Mouse (Mus musculus): ENCODE results near the gene Fhl1. TPM values are rescaled to one million over a fixed set of nuclear protein-coding genes. Genes with fewer than 3 reads are reported as not detected.

Fhl1 gene
- polyA plus RNA-seq, 1 experiment from 2014 or later: 63.2 TPM

- H3K9ac ChIP-seq (replicated peaks; ENCODE audit: low read depth, low read length): no peak overlapping the region
- WGBS: 62% methylated on average over 7 of the region's 7 CpGs
Measured at GRCm38 (mm10) chrX:56756352-56756751, 24.8 kb downstream of the Fhl1 start.

GRCm38 (mm10) chrX:56760257-56760760 lies 28.7 kb downstream of the Fhl1 start:
- Histone ChIP-seq H3K27me3 (ENCODE audit: control insufficient read depth, insufficient read depth, low read length) (no peaks in the 10 kb centered on the region), H3K4me3 (ENCODE audit: low read depth, low read length) (no peak overlapping the region), H3K36me3 (ENCODE audit: control insufficient read depth, insufficient read depth, low read length) (no peaks in the 10 kb centered on the region), H3K4me2 (replicated peaks; ENCODE audit: low read depth, low read length) (no peak overlapping the region), H3K4me1 (ENCODE audit: control insufficient read depth, insufficient read depth, low read length) (no peaks in the 10 kb centered on the region), H3K9me3 (ENCODE audit: control insufficient read depth, low read depth, low read length) (no peaks in the 10 kb centered on the region), H3K9ac (replicated peaks; ENCODE audit: low read depth, low read length) (no peak overlapping the region), H3K27ac (ENCODE audit: low read length) (no peak overlapping the region)
- no peak for ATAC-seq (ENCODE audit: insufficient number of reproducible peaks, insufficient read depth, low FRiP score, low read depth)
- 91% methylated on average over 3 of the region's 3 CpGs for WGBS

More at GRCm38 (mm10) chrX:56756352-56756751, 24.8 kb downstream of the Fhl1 start:
- Histone ChIP-seq H3K4me1 (ENCODE audit: control insufficient read depth, insufficient read depth, low read length) (no peaks in the 10 kb centered on the region), H3K9me3 (ENCODE audit: control insufficient read depth, low read depth, low read length) (no peaks in the 10 kb centered on the region), H3K4me2 (replicated peaks; ENCODE audit: low read depth, low read length) (no peak overlapping the region), H3K27ac (ENCODE audit: low read length) (no peak overlapping the region), H3K36me3 (ENCODE audit: control insufficient read depth, insufficient read depth, low read length) (no peaks in the 10 kb centered on the region), H3K27me3 (ENCODE audit: control insufficient read depth, insufficient read depth, low read length) (no peaks in the 10 kb centered on the region), H3K4me3 (ENCODE audit: low read depth, low read length) (no peak overlapping the region)
- no peak for ATAC-seq (ENCODE audit: insufficient number of reproducible peaks, insufficient read depth, low FRiP score, low read depth)

- Histone ChIP-seq H3K4me3 (ENCODE audit: low read depth, low read length) (no peak overlapping the region), H3K9me3 (ENCODE audit: control insufficient read depth, low read depth, low read length) (no peaks in the 10 kb centered on the region), H3K27ac (ENCODE audit: low read length) (no peak overlapping the region), H3K4me1 (ENCODE audit: control insufficient read depth, insufficient read depth, low read length) (no peaks in the 10 kb centered on the region), H3K9ac (replicated peaks; ENCODE audit: low read depth, low read length) (no peak overlapping the region), H3K4me2 (replicated peaks; ENCODE audit: low read depth, low read length) (no peak overlapping the region), H3K36me3 (ENCODE audit: control insufficient read depth, insufficient read depth, low read length) (no peaks in the 10 kb centered on the region), H3K27me3 (ENCODE audit: control insufficient read depth, insufficient read depth, low read length) (no peaks in the 10 kb centered on the region)
- no peak for ATAC-seq (ENCODE audit: insufficient number of reproducible peaks, insufficient read depth, low FRiP score, low read depth)
Measured at GRCm38 (mm10) chrX:56769838-56770237, 38.3 kb downstream of the Fhl1 start.

GRCm38 (mm10) chrX:56771751-56772150 lies 40.2 kb downstream of the Fhl1 start:
- no peak for ATAC-seq (ENCODE audit: insufficient number of reproducible peaks, insufficient read depth, low FRiP score, low read depth)
- Histone ChIP-seq H3K4me2 (replicated peaks; ENCODE audit: low read depth, low read length) (no peak overlapping the region), H3K4me3 (ENCODE audit: low read depth, low read length) (no peak overlapping the region), H3K9ac (replicated peaks; ENCODE audit: low read depth, low read length) (no peak overlapping the region), H3K4me1 (ENCODE audit: control insufficient read depth, insufficient read depth, low read length) (no peaks in the 10 kb centered on the region), H3K9me3 (ENCODE audit: control insufficient read depth, low read depth, low read length) (no peaks in the 10 kb centered on the region), H3K27me3 (ENCODE audit: control insufficient read depth, insufficient read depth, low read length) (no peaks in the 10 kb centered on the region), H3K27ac (ENCODE audit: low read length) (no peak overlapping the region), H3K36me3 (ENCODE audit: control insufficient read depth, insufficient read depth, low read length) (no peaks in the 10 kb centered on the region)
- WGBS: 63% methylated on average over 1 of the region's 1 CpGs

- WGBS: 91% methylated on average over 4 of the region's 4 CpGs
- no peak for ATAC-seq (ENCODE audit: insufficient number of reproducible peaks, insufficient read depth, low FRiP score, low read depth)
- Histone ChIP-seq H3K4me3 (ENCODE audit: low read depth, low read length) (no peak overlapping the region), H3K9me3 (ENCODE audit: control insufficient read depth, low read depth, low read length) (no peaks in the 10 kb centered on the region), H3K9ac (replicated peaks; ENCODE audit: low read depth, low read length) (no peak overlapping the region), H3K4me1 (ENCODE audit: control insufficient read depth, insufficient read depth, low read length) (no peaks in the 10 kb centered on the region), H3K36me3 (ENCODE audit: control insufficient read depth, insufficient read depth, low read length) (no peaks in the 10 kb centered on the region), H3K27ac (ENCODE audit: low read length) (no peak overlapping the region), H3K4me2 (replicated peaks; ENCODE audit: low read depth, low read length) (no peak overlapping the region), H3K27me3 (ENCODE audit: control insufficient read depth, insufficient read depth, low read length) (no peaks in the 10 kb centered on the region)
Measured at GRCm38 (mm10) chrX:56773329-56773728, 41.7 kb downstream of the Fhl1 start.

- H3K4me3 ChIP-seq (ENCODE audit: low read depth, low read length): no peak overlapping the region
- H3K9ac ChIP-seq (replicated peaks; ENCODE audit: low read depth, low read length): no peak overlapping the region
- H3K27me3 ChIP-seq (ENCODE audit: control insufficient read depth, insufficient read depth, low read length): no peaks in the 10 kb centered on the region
- H3K36me3 ChIP-seq (ENCODE audit: control insufficient read depth, insufficient read depth, low read length): no peaks in the 10 kb centered on the region
- no peak for ATAC-seq (ENCODE audit: insufficient number of reproducible peaks, insufficient read depth, low FRiP score, low read depth)
- no peak overlapping the region for H3K4me2 ChIP-seq (replicated peaks; ENCODE audit: low read depth, low read length)
- WGBS: 67% methylated on average over 6 of the region's 6 CpGs
- no peaks in the 10 kb centered on the region for H3K4me1 ChIP-seq (ENCODE audit: control insufficient read depth, insufficient read depth, low read length)
- no peaks in the 10 kb centered on the region for H3K9me3 ChIP-seq (ENCODE audit: control insufficient read depth, low read depth, low read length)
- no peak overlapping the region for H3K27ac ChIP-seq (ENCODE audit: low read length)
Measured at GRCm38 (mm10) chrX:56786281-56787061, 54.9 kb downstream of the Fhl1 start.

- Histone ChIP-seq H3K9ac (replicated peaks; ENCODE audit: low read depth, low read length) (no peak overlapping the region), H3K36me3 (ENCODE audit: control insufficient read depth, insufficient read depth, low read length) (no peaks in the 10 kb centered on the region), H3K9me3 (ENCODE audit: control insufficient read depth, low read depth, low read length) (no peaks in the 10 kb centered on the region), H3K4me3 (ENCODE audit: low read depth, low read length) (no peak overlapping the region), H3K4me2 (replicated peaks; ENCODE audit: low read depth, low read length) (no peak overlapping the region), H3K27me3 (ENCODE audit: control insufficient read depth, insufficient read depth, low read length) (no peaks in the 10 kb centered on the region), H3K27ac (ENCODE audit: low read length) (no peak overlapping the region), H3K4me1 (ENCODE audit: control insufficient read depth, insufficient read depth, low read length) (no peaks in the 10 kb centered on the region)
- no peak for ATAC-seq (ENCODE audit: insufficient number of reproducible peaks, insufficient read depth, low FRiP score, low read depth)
- 88% methylated on average over 3 of the region's 3 CpGs for WGBS
Measured at GRCm38 (mm10) chrX:56787486-56787885, 55.9 kb downstream of the Fhl1 start.

- no peak for ATAC-seq (ENCODE audit: insufficient number of reproducible peaks, insufficient read depth, low FRiP score, low read depth)
- H3K4me2 ChIP-seq (replicated peaks; ENCODE audit: low read depth, low read length): no peak overlapping the region
- H3K9me3 ChIP-seq (ENCODE audit: control insufficient read depth, low read depth, low read length): no peaks in the 10 kb centered on the region
- no peaks in the 10 kb centered on the region for H3K36me3 ChIP-seq (ENCODE audit: control insufficient read depth, insufficient read depth, low read length)
- H3K27me3 ChIP-seq (ENCODE audit: control insufficient read depth, insufficient read depth, low read length): no peaks in the 10 kb centered on the region
- no peak overlapping the region for H3K4me3 ChIP-seq (ENCODE audit: low read depth, low read length)
- 83% methylated on average over 4 of the region's 4 CpGs for WGBS
- H3K9ac ChIP-seq (replicated peaks; ENCODE audit: low read depth, low read length): no peak overlapping the region
- no peak overlapping the region for H3K27ac ChIP-seq (ENCODE audit: low read length)
- H3K4me1 ChIP-seq (ENCODE audit: control insufficient read depth, insufficient read depth, low read length): no peaks in the 10 kb centered on the region
Measured at GRCm38 (mm10) chrX:56790591-56790990, 59.0 kb downstream of the Fhl1 start.

- Histone ChIP-seq H3K36me3 (ENCODE audit: control insufficient read depth, insufficient read depth, low read length) (no peaks in the 10 kb centered on the region), H3K9me3 (ENCODE audit: control insufficient read depth, low read depth, low read length) (no peaks in the 10 kb centered on the region), H3K4me3 (ENCODE audit: low read depth, low read length) (no peak overlapping the region), H3K9ac (replicated peaks; ENCODE audit: low read depth, low read length) (no peak overlapping the region), H3K4me1 (ENCODE audit: control insufficient read depth, insufficient read depth, low read length) (no peaks in the 10 kb centered on the region), H3K27me3 (ENCODE audit: control insufficient read depth, insufficient read depth, low read length) (no peaks in the 10 kb centered on the region), H3K4me2 (replicated peaks; ENCODE audit: low read depth, low read length) (no peak overlapping the region), H3K27ac (ENCODE audit: low read length) (no peak overlapping the region)
- WGBS: 53% methylated on average over 14 of the region's 15 CpGs
- 0 out of 2 replicates have a peak, but pooled peaks have one; percentile 33 for ATAC-seq (ENCODE audit: insufficient number of reproducible peaks, insufficient read depth, low FRiP score, low read depth)
Measured at GRCm38 (mm10) chrX:56791268-56791667, 59.7 kb downstream of the Fhl1 start.
